Mouse (Mus musculus): ENCODE data around the gene Actl10. TPM values are rescaled to one million over a fixed set of nuclear protein-coding genes. Genes with fewer than 3 reads are reported as not detected.

The Actl10 gene
- 0.52 and 0.76 TPM in 2 replicates for polyA plus RNA-seq (2015; fragmentation: Nextera tagmentation; extraction: Ambion mirVana)

DNA sequence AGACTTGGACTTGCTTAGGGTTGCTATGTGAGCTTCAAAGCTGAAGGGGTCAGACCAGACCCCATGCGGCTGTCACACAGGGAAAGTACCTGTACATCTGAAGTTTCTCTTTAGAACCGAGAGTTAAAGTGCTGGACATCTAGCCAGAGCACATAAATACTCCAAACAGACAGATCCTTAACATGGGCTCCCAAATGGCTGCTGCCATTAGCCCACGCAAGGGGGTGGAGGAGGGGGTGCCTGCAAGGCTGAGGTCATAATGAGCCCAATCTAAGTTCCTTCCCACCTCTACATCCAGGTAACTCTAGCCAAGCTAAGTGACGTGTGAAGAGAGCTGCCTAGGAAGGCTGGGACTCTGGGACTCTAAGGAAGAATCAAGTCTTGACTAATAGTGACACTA is at the start of gene Actl10:
Gene Actl10, plus strand, starts transcription at position 301 of the 400 bp plus-strand sequence.
- H3K36me3 ChIP-seq = no peaks in the 10 kb centered on the region
- H3K9me3 ChIP-seq = no peaks in the 10 kb centered on the region
- peaks cover 10% of the 10 kb centered on the region for H3K27me3 ChIP-seq
- H3K4me2 ChIP-seq = peak within 1 kb of the TSS; percentile 36
- no peak within 1 kb of the TSS for H3K9ac ChIP-seq
- peak within 1 kb of the TSS; percentile 49; the same call in 1 of the 2 replicates for H3K27ac ChIP-seq (replicated peaks)
- ATAC-seq (ENCODE audit: low FRiP score, low read depth) = no peak
- peaks cover 40% of the 10 kb centered on the region for H3K4me1 ChIP-seq (replicated peaks)
- H3K4me3 ChIP-seq = no peak within 1 kb of the TSS
- 85% methylated on average over 4 of the region's 4 CpGs for WGBS

DNA sequence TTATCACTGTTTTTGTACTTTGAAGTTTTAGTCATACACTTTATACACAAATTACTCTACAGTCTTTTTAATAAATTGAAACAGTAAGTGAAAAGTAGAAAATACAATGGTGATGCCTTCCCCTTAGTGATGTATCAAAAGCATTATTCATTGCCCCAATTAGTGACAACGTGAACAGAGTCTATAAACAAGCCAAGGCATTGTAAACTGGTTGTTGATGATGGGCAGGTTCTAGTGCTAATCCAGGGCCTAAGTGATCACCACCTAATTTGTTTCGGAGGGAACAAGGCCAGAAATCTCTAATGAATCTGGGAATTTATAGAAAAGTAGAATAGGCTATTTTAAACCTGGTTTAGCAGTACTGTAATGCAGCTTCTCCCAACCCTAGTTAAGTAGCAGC is 44.5 kb upstream of the Actl10 start:
- 72% methylated on average over 2 of the region's 2 CpGs for WGBS
- H3K9ac ChIP-seq = no peak overlapping the region
- ATAC-seq (ENCODE audit: low FRiP score, low read depth) = no peak
- H3K27me3 ChIP-seq = no peaks in the 10 kb centered on the region
- H3K4me3 ChIP-seq = no peak overlapping the region
- no peak overlapping the region for H3K4me2 ChIP-seq
- peaks cover 3% of the 10 kb centered on the region for H3K4me1 ChIP-seq (replicated peaks)
- H3K27ac ChIP-seq (replicated peaks) = no peak overlapping the region
- peaks cover 19% of the 10 kb centered on the region; the same call in 1 of the 2 replicates for H3K36me3 ChIP-seq
- no peaks in the 10 kb centered on the region for H3K9me3 ChIP-seq

DNA sequence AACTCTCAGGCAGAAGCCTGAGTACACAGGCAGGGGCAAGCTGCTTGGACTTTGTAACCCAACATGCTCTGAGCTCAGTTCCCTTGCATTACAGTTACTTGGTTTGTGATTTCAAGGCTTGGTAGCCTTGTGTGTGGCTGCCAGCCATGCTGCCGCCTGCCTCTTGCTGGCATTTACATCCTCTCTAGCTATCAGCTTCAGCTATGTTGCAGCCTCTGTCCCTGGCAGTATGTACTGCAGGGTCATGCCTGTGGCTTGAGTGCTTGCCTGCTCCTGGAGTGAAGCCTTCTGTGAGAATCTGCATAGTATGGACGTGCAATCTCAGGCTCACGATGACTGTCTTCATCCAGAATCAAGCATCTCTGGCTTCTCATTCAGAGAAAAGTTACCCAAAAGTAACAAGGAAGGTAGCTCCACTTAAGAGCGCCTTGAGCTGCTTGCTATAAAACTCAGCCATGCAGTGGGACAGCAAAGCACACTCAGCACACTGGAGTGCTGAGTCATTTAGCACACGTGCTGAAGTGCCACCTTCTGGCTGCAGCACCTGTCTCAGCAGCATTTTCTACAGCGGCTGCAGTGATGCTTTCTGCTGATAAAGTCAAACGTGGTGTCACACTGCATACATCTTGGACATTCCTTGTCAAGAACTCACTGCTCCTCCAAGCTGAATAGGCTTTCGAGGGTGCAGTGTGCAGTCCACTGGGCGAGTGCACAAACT is 43.9 kb upstream of the Actl10 start:
- WGBS = 75% methylated on average over 9 of the region's 9 CpGs
- H3K4me2 ChIP-seq = no peak overlapping the region
- 0 out of 2 replicates have a peak, but pooled peaks have one; percentile 42 for ATAC-seq (ENCODE audit: low FRiP score, low read depth)
- no peaks in the 10 kb centered on the region for H3K9me3 ChIP-seq
- H3K4me3 ChIP-seq = no peak overlapping the region
- no peaks in the 10 kb centered on the region for H3K27me3 ChIP-seq
- no peak overlapping the region for H3K9ac ChIP-seq
- peaks cover 3% of the 10 kb centered on the region for H3K4me1 ChIP-seq (replicated peaks)
- peaks cover 19% of the 10 kb centered on the region; the same call in 1 of the 2 replicates for H3K36me3 ChIP-seq
- 0 out of 2 replicates have a peak overlapping the region, but pooled peaks have one; percentile 28 for H3K27ac ChIP-seq (replicated peaks)

DNA sequence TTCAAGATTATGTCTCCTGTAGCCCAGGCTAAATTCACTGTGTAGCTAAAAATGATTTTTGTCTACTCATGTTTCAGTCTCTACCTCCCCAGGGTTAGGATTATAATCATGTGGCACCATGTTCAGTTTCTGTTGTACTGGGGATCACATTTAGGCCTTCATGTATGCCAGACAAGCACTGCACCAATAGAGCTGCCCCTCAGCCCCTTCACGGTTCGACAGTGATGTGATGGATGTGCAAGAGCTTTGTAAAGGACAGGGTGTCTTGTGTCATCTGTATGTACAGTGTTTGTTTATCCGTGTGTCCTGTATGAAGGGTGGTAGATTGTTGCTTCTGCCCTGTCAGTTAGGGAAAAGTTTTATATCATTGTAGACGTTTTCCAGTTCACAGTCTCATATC is 43.1 kb upstream of the Actl10 start:
- 85% methylated on average over 4 of the region's 4 CpGs for WGBS
- H3K4me3 ChIP-seq = no peak overlapping the region
- H3K9ac ChIP-seq = no peak overlapping the region
- no peak for ATAC-seq (ENCODE audit: low FRiP score, low read depth)
- H3K36me3 ChIP-seq = peaks cover 19% of the 10 kb centered on the region; the same call in 1 of the 2 replicates
- no peaks in the 10 kb centered on the region for H3K9me3 ChIP-seq
- H3K27ac ChIP-seq (replicated peaks) = 0 out of 2 replicates have a peak overlapping the region, but pooled peaks have one; percentile 28
- H3K4me2 ChIP-seq = no peak overlapping the region
- H3K4me1 ChIP-seq (replicated peaks) = peaks cover 3% of the 10 kb centered on the region
- H3K27me3 ChIP-seq = no peaks in the 10 kb centered on the region

DNA sequence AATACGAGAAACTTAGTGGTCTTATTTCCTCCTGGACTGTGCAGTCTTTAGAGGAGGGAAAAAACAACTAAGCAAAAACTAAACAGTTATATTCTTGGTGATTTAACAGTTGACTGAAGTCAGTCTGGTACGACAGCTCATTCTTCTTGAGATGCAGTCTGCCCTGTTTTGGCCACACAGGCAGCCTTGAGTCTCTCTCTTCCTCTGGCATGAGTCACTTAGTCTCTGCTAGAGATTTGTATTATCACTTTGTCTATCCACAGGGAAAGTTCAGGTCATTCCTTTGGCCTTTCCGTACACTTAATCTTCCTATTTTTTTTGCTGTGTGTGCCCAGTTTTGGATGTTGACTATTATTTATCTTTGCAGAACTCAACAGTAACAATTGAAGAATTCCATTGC is 41.4 kb upstream of the Actl10 start:
- Histone ChIP-seq H3K27ac (replicated peaks) (no peak overlapping the region), H3K36me3 (peaks cover 15% of the 10 kb centered on the region; the same call in 1 of the 2 replicates), H3K9me3 (no peaks in the 10 kb centered on the region), H3K9ac (no peak overlapping the region), H3K27me3 (no peaks in the 10 kb centered on the region), H3K4me3 (no peak overlapping the region), H3K4me2 (no peak overlapping the region), H3K4me1 (replicated peaks) (peaks cover 3% of the 10 kb centered on the region)
- ATAC-seq (ENCODE audit: low FRiP score, low read depth) = no peak
- 93% methylated on average over 3 of the region's 3 CpGs for WGBS

DNA sequence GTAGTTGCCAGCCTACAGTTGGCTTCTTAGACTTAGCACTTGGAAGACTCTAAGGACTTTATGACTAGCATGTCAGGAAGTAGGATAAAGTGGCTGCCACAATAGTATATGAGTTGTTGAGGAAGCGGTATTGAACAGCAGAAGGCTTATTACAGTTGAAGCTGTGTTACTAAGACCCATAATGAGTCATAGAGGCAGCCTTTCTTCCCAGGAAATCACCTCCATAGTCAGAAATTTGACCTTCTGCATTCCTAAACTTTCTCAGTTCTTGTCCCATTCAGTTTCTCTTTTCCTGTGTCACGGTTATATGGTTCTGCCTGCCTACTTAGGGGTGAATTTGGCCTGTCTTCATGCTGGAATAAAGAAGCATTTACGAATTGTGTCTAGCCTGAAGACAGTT is 34.6 kb upstream of the Actl10 start:
- Histone ChIP-seq H3K27ac (replicated peaks) (no peak overlapping the region), H3K36me3 (peaks cover 20% of the 10 kb centered on the region; the same call in 1 of the 2 replicates), H3K4me2 (no peak overlapping the region), H3K4me3 (no peak overlapping the region), H3K9me3 (no peaks in the 10 kb centered on the region), H3K9ac (no peak overlapping the region), H3K27me3 (no peaks in the 10 kb centered on the region), H3K4me1 (replicated peaks) (no peaks in the 10 kb centered on the region)
- WGBS = 91% methylated on average over 3 of the region's 3 CpGs
- no peak for ATAC-seq (ENCODE audit: low FRiP score, low read depth)

DNA sequence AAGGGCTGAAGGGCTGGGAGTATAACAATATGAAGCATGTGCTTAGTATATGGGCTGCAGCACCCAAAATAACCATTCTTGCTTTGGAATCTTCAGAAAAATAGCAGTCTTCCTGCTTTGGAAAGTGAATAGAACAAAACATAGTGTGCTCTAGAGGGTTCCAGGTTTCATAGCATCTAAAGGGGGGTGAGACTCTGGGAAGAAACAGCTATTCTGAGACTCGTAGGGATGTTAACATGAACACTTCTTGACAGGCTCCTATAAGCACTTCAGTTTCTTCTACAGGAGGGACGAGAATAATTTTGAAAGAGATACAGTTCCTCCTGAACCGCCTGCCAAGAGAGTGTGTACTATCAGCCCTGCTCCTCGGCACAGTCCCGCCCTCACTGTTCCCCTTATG is 34.2 kb upstream of the Actl10 start:
- no peaks in the 10 kb centered on the region for H3K4me1 ChIP-seq (replicated peaks)
- WGBS = 97% methylated on average over 5 of the region's 5 CpGs
- ATAC-seq (ENCODE audit: low FRiP score, low read depth) = no peak
- no peak overlapping the region for H3K4me2 ChIP-seq
- H3K9ac ChIP-seq = no peak overlapping the region
- H3K9me3 ChIP-seq = no peaks in the 10 kb centered on the region
- H3K4me3 ChIP-seq = no peak overlapping the region
- H3K27ac ChIP-seq (replicated peaks) = no peak overlapping the region
- peaks cover 22% of the 10 kb centered on the region; the same call in 1 of the 2 replicates for H3K36me3 ChIP-seq
- H3K27me3 ChIP-seq = no peaks in the 10 kb centered on the region

DNA sequence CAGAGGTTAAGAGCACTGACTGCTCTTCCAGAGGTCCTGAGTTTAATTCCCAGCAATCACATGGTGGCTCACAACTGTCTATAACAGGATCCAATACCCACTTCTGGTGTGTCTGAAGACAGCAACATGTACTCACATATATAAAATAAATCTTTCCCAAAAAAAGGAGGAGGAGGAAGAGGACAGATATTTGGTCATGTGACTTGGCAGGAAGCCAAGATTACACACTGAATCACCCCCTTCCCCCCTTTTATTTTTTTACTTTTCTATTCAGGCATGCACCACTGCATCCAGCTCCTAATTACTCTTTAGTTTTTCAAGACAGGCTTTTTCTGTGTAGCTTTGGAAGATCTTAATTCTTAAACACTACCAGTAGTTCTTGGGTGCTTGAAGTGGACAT is 30.1 kb upstream of the Actl10 start:
- Histone ChIP-seq H3K9ac (no peak overlapping the region), H3K36me3 (peaks cover 49% of the 10 kb centered on the region), H3K27me3 (no peaks in the 10 kb centered on the region), H3K4me1 (replicated peaks) (no peaks in the 10 kb centered on the region), H3K9me3 (no peaks in the 10 kb centered on the region), H3K4me2 (no peak overlapping the region), H3K4me3 (no peak overlapping the region), H3K27ac (replicated peaks) (no peak overlapping the region)
- ATAC-seq (ENCODE audit: low FRiP score, low read depth) = no peak

DNA sequence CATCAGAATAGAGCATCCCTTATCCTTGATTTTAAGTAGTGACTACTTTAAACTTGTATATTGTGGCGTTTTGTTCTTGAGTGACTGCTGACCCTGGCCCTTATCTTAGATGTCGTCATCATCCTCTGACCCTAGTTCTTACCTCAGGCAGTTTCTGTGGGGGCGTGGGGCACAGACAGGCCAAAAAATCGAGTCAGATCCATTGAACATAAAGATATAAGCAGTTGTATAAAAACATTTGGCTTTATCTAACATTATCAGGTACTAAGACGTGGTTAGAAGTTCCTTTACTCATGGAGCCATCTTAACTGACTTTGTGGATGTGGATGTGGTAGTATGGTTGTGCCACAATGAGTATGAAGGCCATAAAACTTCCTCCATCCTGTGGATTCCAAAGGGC is 29.2 kb upstream of the Actl10 start:
- Histone ChIP-seq H3K27ac (replicated peaks) (no peak overlapping the region), H3K9me3 (no peaks in the 10 kb centered on the region), H3K36me3 (peaks cover 49% of the 10 kb centered on the region), H3K4me3 (no peak overlapping the region), H3K27me3 (no peaks in the 10 kb centered on the region), H3K4me1 (replicated peaks) (no peaks in the 10 kb centered on the region), H3K4me2 (no peak overlapping the region), H3K9ac (no peak overlapping the region)
- 96% methylated on average over 5 of the region's 5 CpGs for WGBS
- ATAC-seq (ENCODE audit: low FRiP score, low read depth) = no peak

DNA sequence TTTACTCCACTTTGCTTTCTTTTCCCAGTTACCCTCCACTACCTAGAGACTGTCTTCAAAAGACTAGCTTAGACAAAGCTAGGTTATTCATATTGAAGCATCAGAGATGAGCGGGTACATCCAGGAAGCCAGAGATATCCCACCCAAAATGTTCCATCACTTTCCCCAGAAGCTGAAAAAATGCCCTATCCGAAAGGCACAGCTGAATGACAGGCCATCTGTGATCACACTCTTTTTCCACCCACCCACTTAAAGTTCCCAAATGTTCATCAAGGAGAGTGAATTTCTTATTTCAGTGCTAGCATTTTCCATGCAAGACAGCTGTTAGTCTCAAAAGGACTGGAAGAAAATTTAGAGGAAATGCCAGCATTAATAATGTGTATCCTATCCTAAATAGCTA is 26.3 kb upstream of the Actl10 start:
- WGBS = 95% methylated on average over 2 of the region's 2 CpGs
- no peak overlapping the region for H3K27ac ChIP-seq (replicated peaks)
- no peak for ATAC-seq (ENCODE audit: low FRiP score, low read depth)
- H3K4me2 ChIP-seq = no peak overlapping the region
- H3K4me3 ChIP-seq = no peak overlapping the region
- H3K27me3 ChIP-seq = no peaks in the 10 kb centered on the region
- peaks cover 50% of the 10 kb centered on the region for H3K36me3 ChIP-seq
- H3K9ac ChIP-seq = no peak overlapping the region
- no peaks in the 10 kb centered on the region for H3K4me1 ChIP-seq (replicated peaks)
- H3K9me3 ChIP-seq = no peaks in the 10 kb centered on the region

DNA sequence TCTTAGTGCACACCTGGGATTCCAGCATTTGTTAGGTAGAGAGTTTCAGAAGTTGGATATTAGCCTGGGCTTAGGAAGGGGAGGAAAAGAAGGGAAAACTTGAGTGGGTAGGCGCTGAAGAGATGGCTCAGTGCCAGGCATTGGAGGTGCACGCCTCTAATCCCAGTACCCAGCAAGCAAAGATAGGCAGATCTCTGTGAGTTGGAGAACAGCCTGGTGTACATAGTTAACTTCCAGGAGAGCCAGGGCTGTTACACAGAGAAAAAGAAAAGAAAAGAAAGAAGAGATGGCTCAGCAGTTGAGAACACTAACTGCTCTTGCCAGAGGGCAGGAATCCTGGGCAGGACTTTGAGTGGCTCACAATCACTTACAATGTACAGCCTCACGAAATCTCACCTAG is 25.0 kb upstream of the Actl10 start:
- ATAC-seq (ENCODE audit: low FRiP score, low read depth) = no peak
- Histone ChIP-seq H3K36me3 (peaks cover 56% of the 10 kb centered on the region), H3K9ac (no peak overlapping the region), H3K9me3 (no peaks in the 10 kb centered on the region), H3K4me2 (no peak overlapping the region), H3K4me3 (no peak overlapping the region), H3K27me3 (no peaks in the 10 kb centered on the region), H3K27ac (replicated peaks) (no peak overlapping the region), H3K4me1 (replicated peaks) (no peaks in the 10 kb centered on the region)
- WGBS = 73% methylated on average over 3 of the region's 3 CpGs

DNA sequence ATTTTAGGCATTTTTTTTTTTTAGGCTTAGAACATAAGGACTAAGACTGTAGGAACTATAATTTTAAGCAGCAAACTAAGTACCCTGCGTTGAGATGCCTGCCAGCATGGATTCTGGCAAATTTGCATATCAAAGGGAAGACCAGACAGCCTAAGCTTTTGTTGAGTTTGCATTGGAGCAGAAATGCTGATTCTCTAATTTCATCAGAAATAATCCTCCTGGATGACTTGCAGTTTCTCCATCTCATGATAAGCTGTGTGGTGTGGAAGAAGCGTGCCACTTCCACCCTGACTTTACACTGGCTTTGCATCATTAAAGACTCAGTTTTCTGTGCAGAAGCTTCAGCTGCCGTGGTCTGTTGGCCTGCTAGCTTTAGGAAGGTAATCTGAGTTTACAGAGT is 18.7 kb upstream of the Actl10 start:
- Histone ChIP-seq H3K27ac (replicated peaks) (no peak overlapping the region), H3K27me3 (no peaks in the 10 kb centered on the region), H3K9me3 (no peaks in the 10 kb centered on the region), H3K36me3 (peaks cover 54% of the 10 kb centered on the region), H3K4me3 (no peak overlapping the region), H3K9ac (no peak overlapping the region), H3K4me1 (replicated peaks) (peaks cover 3% of the 10 kb centered on the region), H3K4me2 (no peak overlapping the region)
- no peak for ATAC-seq (ENCODE audit: low FRiP score, low read depth)
- WGBS = 36% methylated on average over 3 of the region's 3 CpGs

All from hindbrain, embryonic 15.5 days (tissue).